Mouse (Mus musculus): ENCODE measurements around the gene Aph1c.

DNA sequence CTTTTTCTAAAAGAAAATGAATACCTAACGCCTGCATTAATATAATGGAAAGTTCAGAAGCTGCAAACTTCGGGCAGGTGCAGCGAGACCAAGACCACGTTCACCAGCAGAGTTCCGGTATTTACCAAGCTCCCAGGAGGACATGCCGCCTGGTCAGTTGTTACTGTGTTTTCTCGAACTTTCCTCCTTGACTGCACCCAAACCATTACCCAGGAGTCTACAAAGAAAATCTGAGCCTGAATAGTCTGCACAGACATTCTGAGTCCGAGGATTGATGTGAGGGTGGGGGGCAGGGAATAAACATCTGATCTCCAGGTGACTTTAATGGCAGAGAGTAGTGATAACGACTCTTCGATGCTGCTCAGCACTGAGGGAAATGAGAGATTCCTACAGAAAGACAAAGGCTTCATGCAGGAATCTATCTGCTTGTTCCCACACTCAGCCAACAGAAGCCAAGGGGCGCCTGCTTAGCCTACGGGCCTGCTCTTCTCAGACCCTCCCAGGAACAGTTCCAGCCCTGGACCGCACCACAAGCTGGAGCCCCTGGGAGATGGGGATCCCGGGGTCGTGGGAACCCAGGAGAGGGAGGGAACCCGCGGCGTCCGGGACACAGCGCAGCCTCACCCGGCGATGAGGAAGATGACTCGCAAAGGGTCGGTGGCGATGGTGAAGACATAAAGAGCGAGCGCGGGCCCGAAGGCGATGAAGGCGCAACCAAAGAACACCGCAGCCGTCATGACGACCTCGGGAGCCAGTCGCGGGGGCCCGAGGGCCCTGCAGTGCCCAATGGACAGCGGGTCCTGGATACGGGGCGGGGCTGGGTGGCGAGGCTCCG lies 39.7 kb downstream of the Aph1c start:
- TF ChIP-seq CTCF (IDR thresholded peaks at IDR 0.05; ENCODE audit: low read depth): no peak
- TF ChIP-seq EP300 (IDR thresholded peaks at IDR 0.05; ENCODE audit: low read depth): no peak
